Mouse (Mus musculus) midbrain, embryonic 10.5 days (tissue): ENCODE results near the gene A630076J17Rik. TPM values are rescaled to one million over a fixed set of nuclear protein-coding genes. Genes with fewer than 3 reads are reported as not detected.

ENCODE experiments used
- DNase-seq: peaks from one replicate; pipeline ENCODE4 v3.0.0-alpha.2; 2017; ENCODE audit warnings: low spot score
- H3K27ac ChIP-seq: fragments of 300-500 bp; sonication (generic); replicated peaks from 2 replicates; pipeline ENCODE4 v1.5.1; 2016; ENCODE audit warnings: mild to moderate bottlenecking
- H3K27me3 ChIP-seq: fragments of 300-500 bp; sonication (generic); 2 replicates; pipeline ENCODE4 v1.6.1; 2016; ENCODE audit warnings: low read depth, mild to moderate bottlenecking; ENCODE audit not compliant: poor library complexity, severe bottlenecking
- H3K36me3 ChIP-seq: fragments of 300-500 bp; sonication (generic); 2 replicates; pipeline ENCODE4 v1.6.1; 2016; ENCODE audit warnings: mild to moderate bottlenecking, moderate library complexity
- H3K4me1 ChIP-seq: fragments of 300-500 bp; sonication (generic); 2 replicates; pipeline ENCODE4 v1.6.1; 2016
- H3K4me3 ChIP-seq: fragments of 300-500 bp; sonication (generic); 2 replicates; pipeline ENCODE4 v1.5.1; 2016; ENCODE audit warnings: mild to moderate bottlenecking, moderate library complexity
- H3K9me3 ChIP-seq: fragments of 300-500 bp; sonication (generic); replicated peaks from 2 replicates; pipeline ENCODE4 v1.6.1; 2016; ENCODE audit warnings: mild to moderate bottlenecking
- WGBS: fragments of 180-500 bp; shearing (Covaris S2); methylation state at CpG from one replicate; pipeline ENCODE4 v1.1.7; 2016; 5-methylcytosine and 5-hydroxymethylcytosine counted together
- polyA plus RNA-seq: library from polyadenylated mRNA; unstranded; fragments of >200 nt; fragmentation: Nextera tagmentation; extraction: Ambion mirVana; gene quantifications from 2 replicates; pipeline ENCODE4 v1.2.1, GENCODE M21; 2016

A630076J17Rik gene
- not detected in 2 replicates for polyA plus RNA-seq

DNA sequence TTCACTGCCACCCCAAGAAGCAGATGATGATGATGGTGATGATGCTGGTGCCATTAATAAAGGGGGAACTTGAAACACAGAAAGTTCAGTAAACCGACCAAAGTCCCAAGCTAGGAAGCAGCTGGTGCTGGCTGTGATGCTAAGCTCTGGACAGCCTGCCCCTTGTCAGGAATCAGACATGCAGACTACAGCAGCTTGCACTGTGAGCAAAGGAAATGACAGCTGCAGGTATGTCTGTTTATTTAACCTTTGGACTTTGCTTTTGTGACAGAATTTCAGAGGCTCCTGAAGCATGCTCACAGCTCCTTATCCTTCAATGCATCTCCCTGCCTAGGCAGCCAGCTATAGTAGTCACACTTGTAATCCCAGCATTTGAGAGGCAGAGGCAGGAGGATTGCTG is at the start of gene A630076J17Rik:
Gene A630076J17Rik, plus strand, starts transcription at position 88 of the 400 bp plus-strand sequence.
- 63% methylated on average over 1 of the region's 1 CpGs for WGBS

DNA sequence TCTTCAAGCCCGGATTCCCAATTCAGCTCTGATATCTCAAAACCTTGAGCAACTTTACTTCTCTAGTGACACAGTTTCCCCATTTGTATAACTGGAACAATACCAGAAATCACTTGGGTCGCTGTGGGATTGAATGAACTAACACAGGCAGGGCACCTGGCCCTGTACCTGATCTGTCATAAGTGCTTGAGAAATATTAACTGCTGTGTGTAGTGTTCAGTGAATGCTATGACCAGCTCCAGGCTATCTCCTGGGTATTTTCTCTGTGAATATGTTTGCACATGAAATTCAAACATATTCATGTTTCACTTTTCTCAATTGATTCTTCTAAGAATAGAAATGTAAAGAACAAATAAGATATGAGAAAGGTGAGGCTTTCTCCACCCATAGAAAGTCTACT is 49.6 kb upstream of the A630076J17Rik start:
- Histone ChIP-seq H3K4me1 (no peaks in the 10 kb centered on the region), H3K27ac (no peak overlapping the region), H3K27me3 (no peaks in the 10 kb centered on the region), H3K9me3 (no peaks in the 10 kb centered on the region), H3K36me3 (no peaks in the 10 kb centered on the region), H3K4me3 (no peak overlapping the region)
- 82% methylated on average over 2 of the region's 2 CpGs for WGBS
- DNase-seq = no peak

More for the DNA sequence above, at the start of gene A630076J17Rik:
- no peak for DNase-seq
- Histone ChIP-seq H3K4me1 (peaks cover 5% of the 10 kb centered on the region; the same call in 1 of the 2 replicates), H3K9me3 (no peaks in the 10 kb centered on the region), H3K36me3 (no peaks in the 10 kb centered on the region), H3K4me3 (no peak within 1 kb of the TSS), H3K27ac (no peak within 1 kb of the TSS), H3K27me3 (0 out of 2 replicates have a peak, but pooled peaks cover 11% of the 10 kb centered on the region)

DNA sequence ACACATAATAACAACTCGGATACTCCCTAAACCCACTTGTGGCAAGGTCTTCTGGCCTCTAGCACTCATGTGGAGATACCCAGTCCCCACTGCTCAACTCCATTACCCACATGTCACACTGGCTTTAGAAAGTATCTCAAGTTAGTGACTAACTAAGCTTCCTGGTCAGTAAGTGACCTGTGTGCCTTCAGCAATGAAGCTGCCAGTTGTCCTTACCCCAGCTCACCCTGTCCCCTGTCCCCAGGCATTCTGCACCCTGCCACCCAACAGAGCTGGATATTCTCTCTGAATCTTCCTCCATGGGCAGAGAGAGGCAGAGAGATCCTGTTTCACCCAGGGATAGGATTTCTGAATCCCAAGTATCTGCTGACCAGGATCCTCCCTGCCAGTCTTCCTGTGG is 47.7 kb upstream of the A630076J17Rik start, which contains the start of gene Kcna10:
Gene Kcna10, plus strand, starts transcription at position 301 of the 400 bp plus-strand sequence.
- no peak for DNase-seq
- H3K9me3 ChIP-seq = no peaks in the 10 kb centered on the region
- no peaks in the 10 kb centered on the region for H3K36me3 ChIP-seq
- 95% methylated on average over 1 of the region's 1 CpGs for WGBS
- no peaks in the 10 kb centered on the region for H3K27me3 ChIP-seq
- no peak within 1 kb of the TSS for H3K4me3 ChIP-seq
- no peak within 1 kb of the TSS for H3K27ac ChIP-seq
- no peaks in the 10 kb centered on the region for H3K4me1 ChIP-seq

- H3K4me3 ChIP-seq = no peak overlapping the region
- H3K4me1 ChIP-seq = no peaks in the 10 kb centered on the region
- no peak overlapping the region for H3K27ac ChIP-seq
- H3K27me3 ChIP-seq = no peaks in the 10 kb centered on the region
- H3K9me3 ChIP-seq = no peaks in the 10 kb centered on the region
- DNase-seq = no peak
- 87% methylated on average over 3 of the region's 3 CpGs for WGBS
- H3K36me3 ChIP-seq = no peaks in the 10 kb centered on the region
These were observed 47.2 kb upstream of the A630076J17Rik start for GRCm38 (mm10) chr3:107183178-107183577.

- Histone ChIP-seq H3K9me3 (no peaks in the 10 kb centered on the region), H3K27ac (no peak overlapping the region), H3K4me3 (no peak overlapping the region), H3K4me1 (no peaks in the 10 kb centered on the region), H3K27me3 (no peaks in the 10 kb centered on the region), H3K36me3 (no peaks in the 10 kb centered on the region)
- no peak for DNase-seq
- WGBS = 85% methylated on average over 3 of the region's 3 CpGs
These were observed 44.8 kb upstream of the A630076J17Rik start for GRCm38 (mm10) chr3:107185597-107185996.

DNA sequence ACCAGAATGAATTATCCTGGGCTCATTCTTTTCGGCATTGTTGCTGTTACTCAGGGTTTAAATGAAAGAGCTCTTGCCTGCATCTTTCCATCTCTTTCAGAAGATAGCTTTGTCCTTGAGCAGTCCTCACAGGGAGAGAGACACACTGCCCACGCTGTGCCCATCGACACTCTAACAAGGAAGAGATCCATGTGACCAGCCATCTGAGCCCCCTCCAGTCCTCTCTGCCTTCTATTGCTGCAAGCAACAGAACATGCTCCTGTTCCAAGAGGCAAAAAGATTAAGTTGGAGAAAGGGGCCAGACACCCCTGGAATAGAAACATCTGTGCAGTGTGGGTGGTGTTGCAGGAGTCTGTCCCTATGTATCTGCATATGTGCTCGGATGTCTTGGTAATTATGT is 43.4 kb upstream of the A630076J17Rik start:
- WGBS = 81% methylated on average over 4 of the region's 4 CpGs

GRCm38 (mm10) chr3:107188226-107188899 is 42.1 kb upstream of the A630076J17Rik start:
- DNase-seq = peak; percentile 30
- Histone ChIP-seq H3K36me3 (no peaks in the 10 kb centered on the region), H3K9me3 (no peaks in the 10 kb centered on the region), H3K27ac (no peak overlapping the region), H3K4me3 (no peak overlapping the region), H3K27me3 (no peaks in the 10 kb centered on the region), H3K4me1 (no peaks in the 10 kb centered on the region)
- WGBS = 47% methylated on average over 6 of the region's 6 CpGs

More for the DNA sequence above, 43.4 kb upstream of the A630076J17Rik start:
- Histone ChIP-seq H3K36me3 (no peaks in the 10 kb centered on the region), H3K9me3 (no peaks in the 10 kb centered on the region), H3K27ac (no peak overlapping the region), H3K4me1 (no peaks in the 10 kb centered on the region), H3K27me3 (no peaks in the 10 kb centered on the region), H3K4me3 (no peak overlapping the region)
- no peak for DNase-seq

DNA sequence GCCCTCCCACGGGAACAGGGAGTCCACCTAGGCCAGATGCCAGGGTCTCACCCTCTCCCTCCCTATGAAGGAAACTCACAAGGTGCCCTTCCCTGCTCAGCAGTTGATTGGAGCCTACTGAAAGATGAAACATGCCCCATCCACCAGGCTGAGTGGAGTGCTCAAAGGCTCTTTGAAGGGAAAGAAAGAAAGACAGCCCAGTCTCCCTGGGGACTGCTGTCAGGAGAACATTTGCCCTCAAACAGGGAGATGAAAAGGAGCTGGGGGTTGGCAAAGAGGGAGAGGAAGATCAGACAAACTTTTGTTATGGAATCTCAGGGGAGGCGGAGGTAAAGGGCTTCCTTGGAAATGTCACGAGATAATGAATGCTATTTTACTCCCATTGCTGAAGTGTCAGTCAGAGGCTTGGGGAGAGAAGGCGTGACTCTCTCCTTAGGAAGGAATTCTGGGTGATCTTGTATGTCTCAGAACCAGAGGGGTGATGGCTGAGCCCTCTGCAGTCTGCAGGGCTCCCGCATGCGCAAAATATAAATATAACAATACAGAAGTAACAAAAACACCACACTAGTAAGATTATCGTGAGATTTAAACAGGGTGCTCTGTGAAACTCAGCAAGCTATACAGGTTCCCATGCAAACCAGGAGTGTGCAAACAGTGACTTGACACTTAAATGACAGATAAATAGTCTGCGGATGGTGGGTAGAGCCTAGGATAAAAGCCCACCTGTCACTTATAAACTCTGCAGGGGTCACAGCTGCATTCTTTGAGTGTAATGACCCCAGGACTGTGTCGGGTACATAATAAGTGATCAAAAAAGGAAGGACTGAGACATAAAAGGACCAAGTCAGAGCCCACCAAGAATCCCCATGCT is 28.9 kb upstream of the A630076J17Rik start:
- peaks cover 15% of the 10 kb centered on the region for H3K4me1 ChIP-seq
- WGBS = 50% methylated on average over 9 of the region's 9 CpGs
- H3K36me3 ChIP-seq = no peaks in the 10 kb centered on the region
- H3K4me3 ChIP-seq = no peak overlapping the region
- no peak for DNase-seq
- H3K9me3 ChIP-seq = no peaks in the 10 kb centered on the region
- H3K27me3 ChIP-seq = no peaks in the 10 kb centered on the region
- peak overlapping the region; percentile 56 for H3K27ac ChIP-seq

DNA sequence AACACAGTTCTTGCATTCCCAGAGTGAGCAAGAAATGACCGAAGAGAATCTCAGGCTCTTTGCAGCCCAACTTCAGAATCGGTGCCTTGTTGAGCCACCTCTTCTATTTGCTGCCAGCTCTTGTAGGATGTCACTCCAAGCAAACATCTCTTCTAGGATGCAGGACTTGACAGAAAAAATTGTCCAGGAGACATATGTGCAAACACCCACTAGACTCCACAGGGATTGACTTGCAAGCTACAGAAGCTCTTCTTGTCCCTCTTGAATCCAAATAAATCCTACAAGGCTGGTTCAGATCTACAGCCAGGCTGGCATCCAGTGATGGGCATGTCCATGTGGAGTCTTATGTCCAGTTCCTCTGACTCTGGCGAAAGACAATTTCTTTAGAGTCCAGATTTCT is 26.0 kb upstream of the A630076J17Rik start:
- 85% methylated on average over 3 of the region's 3 CpGs for WGBS

DNA sequence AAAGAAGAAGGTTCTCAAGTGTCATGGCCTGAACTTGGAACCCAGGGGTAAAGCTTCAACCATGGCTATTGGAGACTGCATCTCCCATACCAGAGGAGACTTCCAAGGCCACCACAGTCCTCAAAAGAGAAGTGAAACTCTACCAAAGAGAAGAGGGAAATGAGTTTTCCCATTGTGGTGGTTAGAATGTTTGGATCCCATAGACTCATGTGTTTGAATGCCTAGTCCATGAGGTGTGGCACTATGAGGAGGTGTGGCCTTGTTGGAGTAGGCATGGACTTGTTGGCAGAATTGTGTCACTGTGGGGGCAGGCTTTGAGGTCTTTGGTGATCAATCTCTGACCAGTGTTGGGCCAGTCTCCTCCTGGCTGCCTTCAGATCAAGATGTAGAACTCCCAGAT is 25.2 kb upstream of the A630076J17Rik start:
- Histone ChIP-seq H3K27ac (no peak overlapping the region), H3K4me3 (no peak overlapping the region), H3K9me3 (no peaks in the 10 kb centered on the region), H3K27me3 (no peaks in the 10 kb centered on the region), H3K36me3 (no peaks in the 10 kb centered on the region), H3K4me1 (peaks cover 31% of the 10 kb centered on the region)
- no peak for DNase-seq

More for the DNA sequence above, 26.0 kb upstream of the A630076J17Rik start:
- Histone ChIP-seq H3K4me1 (peaks cover 31% of the 10 kb centered on the region), H3K4me3 (no peak overlapping the region), H3K36me3 (no peaks in the 10 kb centered on the region), H3K27ac (no peak overlapping the region), H3K27me3 (no peaks in the 10 kb centered on the region), H3K9me3 (no peaks in the 10 kb centered on the region)
- DNase-seq = no peak

GRCm38 (mm10) chr3:107205994-107206393 is 24.4 kb upstream of the A630076J17Rik start:
- WGBS = 15% methylated on average over 4 of the region's 4 CpGs
- Histone ChIP-seq H3K27ac (no peak overlapping the region), H3K4me1 (peaks cover 31% of the 10 kb centered on the region), H3K36me3 (no peaks in the 10 kb centered on the region), H3K9me3 (no peaks in the 10 kb centered on the region), H3K4me3 (no peak overlapping the region), H3K27me3 (no peaks in the 10 kb centered on the region)
- DNase-seq = peak; percentile 63

- no peak for DNase-seq
- WGBS = 49% methylated on average over 4 of the region's 4 CpGs
- Histone ChIP-seq H3K4me3 (no peak overlapping the region), H3K27ac (no peak overlapping the region), H3K27me3 (no peaks in the 10 kb centered on the region), H3K9me3 (no peaks in the 10 kb centered on the region), H3K36me3 (no peaks in the 10 kb centered on the region), H3K4me1 (peaks cover 24% of the 10 kb centered on the region)
These were observed 23.8 kb upstream of the A630076J17Rik start for GRCm38 (mm10) chr3:107206490-107207150.
